Mouse (Mus musculus): Measurements from ENCODE around the gene Marcksl1. TPM values are rescaled to one million over a fixed set of nuclear protein-coding genes. Genes with fewer than 3 reads are reported as not detected.

Gene Marcksl1
- polyA plus RNA-seq, 1 experiment = 26.5 TPM

DNA sequence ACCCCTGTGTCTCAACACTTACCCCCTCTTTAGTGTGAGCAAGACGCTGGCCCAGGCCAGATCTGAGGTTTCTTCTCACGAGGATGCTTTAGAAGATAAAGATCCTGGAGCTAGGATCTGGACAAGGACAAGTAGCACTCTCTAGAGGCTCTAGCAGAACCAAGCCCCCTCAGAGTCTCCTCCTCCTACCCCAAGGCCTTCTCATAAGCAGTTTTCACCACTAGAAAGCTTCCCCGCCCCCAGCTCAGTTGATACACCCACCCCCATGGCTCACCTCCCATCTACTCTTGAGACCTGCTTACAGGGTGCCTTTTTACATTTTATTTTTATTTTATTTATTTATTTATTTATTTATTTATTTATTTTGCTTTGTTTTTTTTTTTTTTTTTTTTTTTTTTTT, 3.7 kb upstream of the Marcksl1 start:
- no peak overlapping the region for H3K27ac ChIP-seq (ENCODE audit: insufficient read depth, low read depth, low read length)
- WGBS = 95% methylated on average over 3 of the region's 3 CpGs

DNA sequence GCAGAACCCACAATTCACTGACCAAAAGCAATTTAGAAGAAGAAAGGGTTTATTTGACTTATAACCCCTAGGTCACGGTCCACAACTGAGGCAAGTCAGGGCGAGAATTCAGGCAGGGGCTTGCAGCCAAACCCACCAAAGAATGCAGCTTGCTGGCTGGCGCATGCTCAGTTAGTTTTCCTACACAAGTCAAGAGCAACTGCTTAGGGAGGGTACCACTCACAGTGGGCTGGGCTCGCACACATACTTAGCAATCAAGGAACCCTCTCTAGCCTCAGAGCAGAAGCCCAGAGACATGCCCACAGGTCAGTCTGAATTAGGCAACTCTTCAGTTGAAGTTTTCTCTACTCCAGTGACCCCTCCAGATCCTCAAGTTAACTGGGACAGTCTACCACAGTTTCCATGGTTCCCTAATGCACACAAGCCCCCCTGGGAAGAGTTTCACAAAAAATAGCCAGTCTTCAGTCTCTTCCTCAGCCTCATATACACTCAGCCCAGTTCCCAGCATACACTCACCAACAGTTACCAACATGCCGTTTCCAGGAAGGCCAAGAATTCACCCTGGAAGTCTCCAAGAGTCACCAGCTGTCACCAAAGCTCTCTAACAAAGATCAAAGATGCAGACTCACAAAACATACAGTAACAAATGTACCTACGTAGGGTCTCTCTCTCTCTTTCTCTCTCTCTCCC, 2.5 kb upstream of the Marcksl1 start:
- no peak for TF ChIP-seq CTCF (conservative IDR thresholded peaks at IDR 0.05; ENCODE audit: insufficient read depth, insufficient read length, low read depth, low read length)
- no peak for TF ChIP-seq POLR2A (IDR thresholded peaks at IDR 0.05; ENCODE audit: low read depth, low read length)
- no peaks in the 10 kb centered on the region for H3K4me1 ChIP-seq (ENCODE audit: control insufficient read depth, insufficient read depth, low read length)
- WGBS = 79% methylated on average over 6 of the region's 6 CpGs
- H3K27ac ChIP-seq (ENCODE audit: insufficient read depth, low read depth, low read length) = no peak overlapping the region
- 0 out of 2 replicates have a peak, but pooled peaks cover 2% of the 10 kb centered on the region for H3K27me3 ChIP-seq (replicated peaks; ENCODE audit: control insufficient read depth, insufficient read depth, low read length)
- no peak for DNase-seq
- no peaks in the 10 kb centered on the region for H3K36me3 ChIP-seq (ENCODE audit: control insufficient read depth, insufficient read depth, low read length)
- H3K4me3 ChIP-seq (ENCODE audit: insufficient read depth, low read depth, low read length) = no peak overlapping the region

More for the DNA sequence above, 3.7 kb upstream of the Marcksl1 start:
- Histone ChIP-seq H3K36me3 (ENCODE audit: control insufficient read depth, insufficient read depth, low read length) (no peaks in the 10 kb centered on the region), H3K4me3 (ENCODE audit: insufficient read depth, low read depth, low read length) (no peak overlapping the region), H3K27me3 (replicated peaks; ENCODE audit: control insufficient read depth, insufficient read depth, low read length) (0 out of 2 replicates have a peak, but pooled peaks cover 2% of the 10 kb centered on the region), H3K4me1 (ENCODE audit: control insufficient read depth, insufficient read depth, low read length) (no peaks in the 10 kb centered on the region)
- TF ChIP-seq CTCF (conservative IDR thresholded peaks at IDR 0.05; ENCODE audit: insufficient read depth, insufficient read length, low read depth, low read length) = no peak
- TF ChIP-seq POLR2A (IDR thresholded peaks at IDR 0.05; ENCODE audit: low read depth, low read length) = no peak
- DNase-seq = no peak

GRCm38 (mm10) chr4:129511413-129512096, 1.8 kb upstream of the Marcksl1 start:
- TF ChIP-seq CTCF (conservative IDR thresholded peaks at IDR 0.05; ENCODE audit: insufficient read depth, insufficient read length, low read depth, low read length) = no peak
- TF ChIP-seq POLR2A (IDR thresholded peaks at IDR 0.05; ENCODE audit: low read depth, low read length) = no peak
- Histone ChIP-seq H3K27me3 (replicated peaks; ENCODE audit: control insufficient read depth, insufficient read depth, low read length) (0 out of 2 replicates have a peak, but pooled peaks cover 2% of the 10 kb centered on the region), H3K27ac (ENCODE audit: insufficient read depth, low read depth, low read length) (no peak overlapping the region), H3K4me1 (ENCODE audit: control insufficient read depth, insufficient read depth, low read length) (no peaks in the 10 kb centered on the region), H3K4me3 (ENCODE audit: insufficient read depth, low read depth, low read length) (no peak overlapping the region), H3K36me3 (ENCODE audit: control insufficient read depth, insufficient read depth, low read length) (no peaks in the 10 kb centered on the region)
- DNase-seq = no peak
- WGBS = 70% methylated on average over 6 of the region's 6 CpGs

GRCm38 (mm10) chr4:129513891-129514290, 510 bp downstream of the Marcksl1 start:
- WGBS = 1% methylated on average over 49 of the region's 57 CpGs
- Histone ChIP-seq H3K27me3 (replicated peaks; ENCODE audit: control insufficient read depth, insufficient read depth, low read length) (0 out of 2 replicates have a peak, but pooled peaks cover 2% of the 10 kb centered on the region), H3K27ac (ENCODE audit: insufficient read depth, low read depth, low read length) (no peak overlapping the region), H3K36me3 (ENCODE audit: control insufficient read depth, insufficient read depth, low read length) (no peaks in the 10 kb centered on the region), H3K4me3 (ENCODE audit: insufficient read depth, low read depth, low read length) (peak overlapping the region; percentile 67), H3K4me1 (ENCODE audit: control insufficient read depth, insufficient read depth, low read length) (no peaks in the 10 kb centered on the region)
- DNase-seq = no peak
- TF ChIP-seq CTCF (conservative IDR thresholded peaks at IDR 0.05; ENCODE audit: insufficient read depth, insufficient read length, low read depth, low read length) (no peak), POLR2A (IDR thresholded peaks at IDR 0.05; ENCODE audit: low read depth, low read length) (no peak)

- peak; percentile 49 for TF ChIP-seq CTCF (conservative IDR thresholded peaks at IDR 0.05; ENCODE audit: insufficient read depth, insufficient read length, low read depth, low read length)
- no peak for TF ChIP-seq POLR2A (IDR thresholded peaks at IDR 0.05; ENCODE audit: low read depth, low read length)
- peak; percentile 40 for DNase-seq
- WGBS = 4% methylated on average over 34 of the region's 35 CpGs
- Histone ChIP-seq H3K27me3 (replicated peaks; ENCODE audit: control insufficient read depth, insufficient read depth, low read length) (0 out of 2 replicates have a peak, but pooled peaks cover 2% of the 10 kb centered on the region), H3K4me3 (ENCODE audit: insufficient read depth, low read depth, low read length) (peak overlapping the region; percentile 67), H3K4me1 (ENCODE audit: control insufficient read depth, insufficient read depth, low read length) (no peaks in the 10 kb centered on the region), H3K36me3 (ENCODE audit: control insufficient read depth, insufficient read depth, low read length) (no peaks in the 10 kb centered on the region), H3K27ac (ENCODE audit: insufficient read depth, low read depth, low read length) (no peak overlapping the region)
These were observed 1.0 kb downstream of the Marcksl1 start for GRCm38 (mm10) chr4:129514300-129514898.

- H3K36me3 ChIP-seq (ENCODE audit: control insufficient read depth, insufficient read depth, low read length) = no peaks in the 10 kb centered on the region
These were observed 3.5 kb downstream of the Marcksl1 start for GRCm38 (mm10) chr4:129516925-129517324.

DNA sequence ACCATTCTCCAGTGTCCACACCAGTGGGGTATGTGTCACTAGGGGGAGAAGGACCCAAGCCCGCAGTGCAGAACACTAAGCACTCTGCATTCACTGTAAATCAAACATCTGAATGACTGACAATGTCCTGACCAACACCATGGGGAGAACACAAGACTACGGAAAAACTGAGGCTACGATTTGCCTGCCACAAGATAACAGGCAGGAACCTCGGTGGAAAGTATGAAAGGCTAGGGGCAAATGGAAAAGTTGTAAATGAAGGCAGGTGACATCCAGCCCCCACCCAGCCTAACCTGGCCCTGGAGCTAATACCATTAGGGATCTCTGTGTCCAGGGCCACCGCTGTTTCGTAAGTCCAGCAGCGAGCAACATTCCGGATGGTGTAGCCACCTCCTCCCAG, 5.1 kb downstream of the Marcksl1 start:
- Histone ChIP-seq H3K4me1 (ENCODE audit: control insufficient read depth, insufficient read depth, low read length) (no peaks in the 10 kb centered on the region), H3K27ac (ENCODE audit: insufficient read depth, low read depth, low read length) (no peak overlapping the region), H3K36me3 (ENCODE audit: control insufficient read depth, insufficient read depth, low read length) (no peaks in the 10 kb centered on the region), H3K27me3 (replicated peaks; ENCODE audit: control insufficient read depth, insufficient read depth, low read length) (0 out of 2 replicates have a peak, but pooled peaks cover 2% of the 10 kb centered on the region), H3K4me3 (ENCODE audit: insufficient read depth, low read depth, low read length) (no peak overlapping the region)
- TF ChIP-seq POLR2A (IDR thresholded peaks at IDR 0.05; ENCODE audit: low read depth, low read length) (no peak), CTCF (conservative IDR thresholded peaks at IDR 0.05; ENCODE audit: insufficient read depth, insufficient read length, low read depth, low read length) (no peak)
- DNase-seq = no peak
- 83% methylated on average over 8 of the region's 8 CpGs for WGBS

More at GRCm38 (mm10) chr4:129516925-129517324, 3.5 kb downstream of the Marcksl1 start:
- Histone ChIP-seq H3K27me3 (replicated peaks; ENCODE audit: control insufficient read depth, insufficient read depth, low read length) (0 out of 2 replicates have a peak, but pooled peaks cover 2% of the 10 kb centered on the region), H3K4me3 (ENCODE audit: insufficient read depth, low read depth, low read length) (no peak overlapping the region), H3K4me1 (ENCODE audit: control insufficient read depth, insufficient read depth, low read length) (no peaks in the 10 kb centered on the region), H3K27ac (ENCODE audit: insufficient read depth, low read depth, low read length) (peak overlapping the region; percentile 72)
- no peak for TF ChIP-seq CTCF (conservative IDR thresholded peaks at IDR 0.05; ENCODE audit: insufficient read depth, insufficient read length, low read depth, low read length)
- no peak for TF ChIP-seq POLR2A (IDR thresholded peaks at IDR 0.05; ENCODE audit: low read depth, low read length)
- DNase-seq = peak; percentile 68
- 32% methylated on average over 2 of the region's 2 CpGs for WGBS
